Mouse (Mus musculus) stomach, embryonic 15.5 days (tissue): ENCODE measurements around the gene Esr2. TPM values are rescaled to one million over a fixed set of nuclear protein-coding genes. Genes with fewer than 3 reads are reported as not detected.
"Not testable (repeated sequence)": the region's sequence is repeated elsewhere in the genome, so short reads cannot be mapped to it uniquely, and the experiment has no call there.

ENCODE experiments used
- ATAC-seq: fragments of 200-750 bp; cut with Nextera tagmentation; 2 replicates; pipeline ENCODE4 v1.8.0; 2017; ENCODE audit warnings: low read depth, moderate number of reproducible peaks, moderate TSS enrichment; ENCODE audit not compliant: insufficient read depth, low FRiP score
- H3K27ac ChIP-seq: fragments of 300-500 bp; sonication (generic); 2 replicates; pipeline ENCODE4 v1.5.1; 2015; ENCODE audit warnings: mild to moderate bottlenecking, inconsistent platforms
- H3K27me3 ChIP-seq: fragments of 300-500 bp; sonication (generic); replicated peaks from 2 replicates; pipeline ENCODE4 v1.6.1; 2015; ENCODE audit warnings: inconsistent platforms
- H3K36me3 ChIP-seq: fragments of 300-500 bp; sonication (generic); 2 replicates; pipeline ENCODE4 v1.6.1; 2015; ENCODE audit warnings: inconsistent platforms
- H3K4me1 ChIP-seq: fragments of 300-500 bp; sonication (generic); 2 replicates; pipeline ENCODE4 v1.6.1; 2015; ENCODE audit warnings: inconsistent platforms
- H3K4me2 ChIP-seq: fragments of 300-500 bp; sonication (generic); 2 replicates; pipeline ENCODE4 v1.6.1; 2015; ENCODE audit warnings: mild to moderate bottlenecking, inconsistent platforms
- H3K4me3 ChIP-seq: fragments of 300-500 bp; sonication (generic); replicated peaks from 2 replicates; pipeline ENCODE4 v1.5.1; 2015; ENCODE audit warnings: inconsistent platforms
- H3K9ac ChIP-seq: fragments of 300-500 bp; sonication (generic); 2 replicates; pipeline ENCODE4 v1.6.1; 2015; ENCODE audit warnings: inconsistent platforms
- H3K9me3 ChIP-seq: fragments of 300-500 bp; sonication (generic); 2 replicates; pipeline ENCODE4 v1.6.1; 2016; ENCODE audit warnings: inconsistent platforms
- WGBS: fragments of 180-500 bp; shearing (Covaris S2); methylation state at CpG from one replicate; pipeline ENCODE4 v1.1.7; 2015; 5-methylcytosine and 5-hydroxymethylcytosine counted together
- polyA plus RNA-seq: library from polyadenylated mRNA; unstranded; fragments of >200 nt; fragmentation: Nextera tagmentation; extraction: Ambion mirVana; gene quantifications from 2 replicates; pipeline ENCODE4 v1.2.1, GENCODE M21; 2015

The Esr2 gene
- polyA plus RNA-seq, 1 experiment from 2014 or later: 0.13 TPM

DNA sequence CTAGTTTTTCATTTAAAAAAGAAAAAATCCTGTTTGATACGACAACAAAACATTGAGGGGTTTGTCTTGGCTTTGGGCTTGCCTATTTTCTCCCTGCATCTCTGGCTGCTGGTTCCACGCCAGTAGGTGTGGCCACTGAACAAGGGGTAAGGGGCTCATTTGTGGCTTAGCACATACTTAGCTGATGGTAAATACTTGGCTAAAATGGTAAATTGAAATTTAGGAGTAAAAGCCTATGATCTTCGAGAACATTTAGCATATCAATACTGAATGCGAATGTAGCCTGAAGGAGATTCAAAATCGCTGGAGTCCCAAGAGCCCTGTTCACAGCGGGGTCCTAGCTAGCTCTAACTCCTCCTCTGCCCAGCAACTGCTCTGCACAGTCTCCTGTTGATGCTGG lies 40.4 kb downstream of the Esr2 start:
- no peaks in the 10 kb centered on the region for H3K27me3 ChIP-seq
- H3K4me1 ChIP-seq: no peaks in the 10 kb centered on the region
- no peak overlapping the region for H3K4me2 ChIP-seq
- H3K4me3 ChIP-seq: no peak overlapping the region
- H3K27ac ChIP-seq: no peak overlapping the region
- no peak for ATAC-seq
- no peaks in the 10 kb centered on the region for H3K36me3 ChIP-seq
- no peak overlapping the region for H3K9ac ChIP-seq
- H3K9me3 ChIP-seq: no peaks in the 10 kb centered on the region
- 48% methylated on average over 6 of the region's 6 CpGs for WGBS

DNA sequence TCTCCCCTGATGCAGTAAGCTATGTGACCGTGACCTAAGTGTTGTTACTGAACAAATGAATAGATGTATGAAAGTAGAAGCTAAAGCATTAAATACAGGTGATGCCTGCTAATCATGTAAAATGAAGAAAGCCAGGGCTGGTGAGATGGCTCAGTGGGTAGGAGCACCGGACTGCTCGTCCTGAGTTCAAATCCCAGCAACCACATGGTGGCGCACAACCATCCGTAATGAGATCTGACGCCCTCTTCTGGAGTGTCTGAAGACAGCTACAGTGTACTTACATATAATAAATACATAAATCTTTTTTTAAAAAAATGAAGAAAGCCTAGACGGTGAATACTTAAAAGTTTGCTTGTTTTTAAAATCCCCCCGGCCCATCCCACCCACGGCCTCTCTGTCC lies 44.0 kb downstream of the Esr2 start:
- H3K4me3 ChIP-seq, H3K36me3 ChIP-seq, H3K4me2 ChIP-seq, H3K27me3 ChIP-seq, H3K27ac ChIP-seq, ATAC-seq, H3K9ac ChIP-seq, H3K9me3 ChIP-seq, H3K4me1 ChIP-seq: not testable (repeated sequence)
- WGBS: 82% methylated on average over 9 of the region's 9 CpGs

DNA sequence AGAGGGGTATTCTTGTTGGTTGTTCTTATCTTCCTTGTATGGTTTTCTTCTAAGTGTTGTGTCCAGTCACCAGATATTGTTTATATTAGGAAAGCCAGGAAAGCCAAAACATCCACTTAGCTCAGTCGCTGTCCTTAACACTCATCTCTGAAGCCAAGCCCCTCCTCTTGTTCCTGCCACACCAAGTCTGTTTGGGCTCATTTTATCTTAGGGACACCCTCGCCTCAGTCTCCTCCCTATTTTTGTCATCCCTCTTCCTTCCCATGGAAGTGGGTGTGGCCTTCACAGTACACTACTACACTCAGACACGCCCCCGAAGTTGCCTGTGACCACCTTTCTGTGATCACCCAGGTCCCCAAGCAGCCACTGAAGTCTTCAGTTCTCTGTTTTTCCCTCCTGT lies 44.5 kb downstream of the Esr2 start:
- H3K9me3 ChIP-seq: no peaks in the 10 kb centered on the region
- H3K4me2 ChIP-seq: no peak overlapping the region
- H3K9ac ChIP-seq: no peak overlapping the region
- WGBS: 59% methylated on average over 4 of the region's 4 CpGs
- no peaks in the 10 kb centered on the region for H3K36me3 ChIP-seq
- no peaks in the 10 kb centered on the region for H3K4me1 ChIP-seq
- H3K4me3 ChIP-seq: no peak overlapping the region
- no peak for ATAC-seq
- no peak overlapping the region for H3K27ac ChIP-seq
- H3K27me3 ChIP-seq: no peaks in the 10 kb centered on the region

DNA sequence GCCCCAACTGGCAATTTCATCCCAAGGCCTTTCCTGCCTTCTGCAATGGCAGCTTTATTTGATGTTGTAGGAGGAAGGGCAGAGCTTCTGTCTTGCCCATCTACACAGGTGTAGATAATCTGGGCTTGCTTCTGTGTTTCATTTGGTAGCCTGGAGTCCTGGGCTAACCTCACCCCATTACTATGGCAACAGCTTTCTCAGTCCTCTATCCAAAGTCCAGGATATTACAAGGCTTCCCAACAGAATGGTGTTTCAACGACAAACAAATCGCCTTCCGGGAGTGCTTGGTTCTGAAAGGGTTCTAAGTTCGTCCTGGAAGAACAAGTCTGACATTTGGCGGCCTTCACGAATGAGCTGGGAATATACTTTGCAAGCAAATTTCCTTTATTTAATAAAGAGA lies 46.2 kb downstream of the Esr2 start:
- WGBS: 84% methylated on average over 6 of the region's 6 CpGs
- Histone ChIP-seq H3K4me1 (no peaks in the 10 kb centered on the region), H3K27me3 (no peaks in the 10 kb centered on the region), H3K4me2 (no peak overlapping the region), H3K4me3 (no peak overlapping the region), H3K27ac (no peak overlapping the region), H3K36me3 (no peaks in the 10 kb centered on the region), H3K9ac (no peak overlapping the region), H3K9me3 (no peaks in the 10 kb centered on the region)
- ATAC-seq: no peak

DNA sequence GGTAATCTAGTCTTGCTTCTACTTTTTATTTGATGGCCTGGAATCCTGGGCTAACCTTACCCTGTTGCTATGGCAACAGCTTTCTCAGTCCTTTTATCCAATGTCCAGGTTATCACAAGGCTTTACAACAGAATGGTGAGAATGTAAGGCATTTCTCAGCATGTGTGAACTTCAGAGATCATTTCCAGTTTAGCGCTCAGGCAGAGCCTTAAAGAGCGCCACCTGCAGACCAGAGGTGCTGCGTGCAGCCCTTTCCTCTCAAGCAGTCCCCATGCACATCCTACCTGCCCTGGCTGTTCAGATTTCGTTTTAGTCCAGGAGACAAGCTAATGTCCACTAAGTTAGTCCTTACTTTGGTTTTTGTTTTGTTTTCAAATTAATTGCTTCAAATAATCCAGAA lies 46.8 kb downstream of the Esr2 start:
- ATAC-seq: no peak
- 27% methylated on average over 4 of the region's 4 CpGs for WGBS
- no peaks in the 10 kb centered on the region for H3K4me1 ChIP-seq
- H3K27me3 ChIP-seq: no peaks in the 10 kb centered on the region
- no peaks in the 10 kb centered on the region for H3K36me3 ChIP-seq
- H3K9ac ChIP-seq: no peak overlapping the region
- no peak overlapping the region for H3K27ac ChIP-seq
- H3K4me3 ChIP-seq: no peak overlapping the region
- no peak overlapping the region for H3K4me2 ChIP-seq
- H3K9me3 ChIP-seq: no peaks in the 10 kb centered on the region

DNA sequence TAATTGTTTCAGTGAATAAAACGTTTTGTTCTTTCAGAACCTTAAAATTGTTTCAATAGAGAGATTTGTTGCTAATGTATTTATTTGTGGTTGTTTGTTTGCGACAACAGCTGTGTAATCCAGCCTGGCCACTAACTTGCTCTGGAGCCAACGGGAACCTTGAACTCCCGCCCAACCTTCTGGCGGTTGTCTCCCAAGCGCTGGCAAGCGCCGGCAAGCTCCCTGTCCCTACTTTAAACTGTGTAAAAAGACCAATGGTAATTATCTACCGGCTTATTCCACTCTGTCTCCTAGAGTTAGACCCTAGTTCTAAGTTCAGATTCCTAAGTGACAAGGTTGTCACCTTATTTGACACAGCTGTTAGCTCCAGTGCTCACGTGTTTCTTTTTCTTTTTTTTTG lies 48.2 kb downstream of the Esr2 start:
- Histone ChIP-seq H3K36me3 (no peaks in the 10 kb centered on the region), H3K4me1 (no peaks in the 10 kb centered on the region), H3K4me2 (no peak overlapping the region), H3K4me3 (no peak overlapping the region), H3K9me3 (no peaks in the 10 kb centered on the region), H3K27ac (no peak overlapping the region), H3K27me3 (no peaks in the 10 kb centered on the region), H3K9ac (no peak overlapping the region)
- WGBS: 75% methylated on average over 10 of the region's 10 CpGs
- no peak for ATAC-seq

DNA sequence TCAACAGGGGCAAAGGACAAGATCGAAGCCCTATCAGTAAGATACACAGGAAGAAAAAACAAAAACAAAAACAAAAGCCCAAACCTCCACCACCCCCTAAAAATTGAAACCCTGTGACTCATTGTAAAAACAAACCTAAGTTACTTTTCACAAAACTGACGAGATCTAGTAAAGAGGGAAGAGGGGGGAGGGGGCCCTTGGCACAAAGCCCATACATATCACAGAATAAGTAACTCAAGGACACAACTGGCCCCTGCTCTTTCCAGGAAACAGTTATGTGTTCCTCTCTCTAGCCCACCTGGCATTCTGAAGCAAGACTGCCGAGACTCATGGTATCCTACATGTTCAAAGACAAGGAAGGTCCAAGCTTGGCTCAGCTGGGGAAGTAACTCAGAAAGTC lies 48.8 kb downstream of the Esr2 start:
- WGBS: 48% methylated on average over 3 of the region's 3 CpGs
- H3K4me3 ChIP-seq: no peak overlapping the region
- ATAC-seq: no peak

DNA sequence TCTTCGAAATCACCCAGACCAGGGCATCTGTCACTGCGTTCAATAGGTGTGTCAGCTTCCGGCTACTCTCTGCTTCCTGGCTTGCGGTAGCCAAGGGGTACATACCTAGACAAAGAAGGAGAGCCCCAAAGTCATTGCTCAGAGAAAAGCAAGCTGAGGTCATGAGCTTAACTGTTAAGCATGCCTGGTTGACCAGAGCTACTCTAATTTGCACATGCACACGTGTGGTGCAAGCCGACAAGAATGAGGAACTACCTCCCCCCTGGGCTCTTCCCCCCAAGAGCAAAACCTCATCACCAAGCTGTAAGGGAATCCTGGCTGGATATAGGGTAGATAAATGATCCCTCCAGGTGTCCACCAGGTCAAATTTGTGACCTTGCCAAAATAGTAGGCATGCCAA lies 53.8 kb downstream of the Esr2 start:
- Histone ChIP-seq H3K4me3 (no peak overlapping the region), H3K4me1 (no peaks in the 10 kb centered on the region), H3K27me3 (no peaks in the 10 kb centered on the region), H3K9me3 (no peaks in the 10 kb centered on the region), H3K4me2 (no peak overlapping the region), H3K9ac (no peak overlapping the region), H3K36me3 (no peaks in the 10 kb centered on the region), H3K27ac (no peak overlapping the region)
- 82% methylated on average over 6 of the region's 6 CpGs for WGBS
- ATAC-seq: no peak

More for the DNA sequence above, 48.8 kb downstream of the Esr2 start:
- no peaks in the 10 kb centered on the region for H3K36me3 ChIP-seq
- no peaks in the 10 kb centered on the region for H3K9me3 ChIP-seq
- H3K9ac ChIP-seq: no peak overlapping the region
- no peak overlapping the region for H3K27ac ChIP-seq
- H3K4me2 ChIP-seq: no peak overlapping the region
- H3K27me3 ChIP-seq: no peaks in the 10 kb centered on the region
- H3K4me1 ChIP-seq: no peaks in the 10 kb centered on the region

DNA sequence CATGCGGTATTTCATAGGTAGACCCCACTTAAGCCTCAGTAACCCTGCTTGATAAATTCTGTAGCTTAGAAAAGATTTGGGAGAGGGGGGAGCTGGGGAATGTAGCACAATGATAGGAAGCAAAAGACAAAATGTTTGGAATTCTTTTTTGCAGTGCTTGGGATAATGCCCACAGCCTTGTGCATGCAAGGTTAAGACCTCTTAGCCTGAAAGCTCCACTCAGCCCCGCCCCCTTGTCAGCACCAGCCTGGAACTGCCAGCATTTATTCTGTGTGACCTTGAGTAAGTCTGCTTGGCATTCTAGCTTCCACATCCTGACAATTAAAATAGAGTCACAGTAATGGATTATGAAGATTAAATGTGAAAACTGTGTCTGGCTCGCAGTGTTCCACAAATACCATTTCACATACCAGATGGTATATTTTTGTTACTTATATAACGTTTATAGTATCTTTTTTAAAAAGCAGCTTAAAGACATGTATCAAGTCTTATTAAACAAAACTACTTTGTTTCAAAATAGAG lies 59.4 kb downstream of the Esr2 start:
- H3K4me1 ChIP-seq: no peaks in the 10 kb centered on the region
- no peak overlapping the region for H3K4me3 ChIP-seq
- H3K9ac ChIP-seq: no peak overlapping the region
- no peaks in the 10 kb centered on the region for H3K36me3 ChIP-seq
- WGBS: 58% methylated on average over 4 of the region's 4 CpGs
- H3K27me3 ChIP-seq: no peaks in the 10 kb centered on the region
- ATAC-seq: no peak
- no peak overlapping the region for H3K27ac ChIP-seq
- no peaks in the 10 kb centered on the region for H3K9me3 ChIP-seq
- no peak overlapping the region for H3K4me2 ChIP-seq

DNA sequence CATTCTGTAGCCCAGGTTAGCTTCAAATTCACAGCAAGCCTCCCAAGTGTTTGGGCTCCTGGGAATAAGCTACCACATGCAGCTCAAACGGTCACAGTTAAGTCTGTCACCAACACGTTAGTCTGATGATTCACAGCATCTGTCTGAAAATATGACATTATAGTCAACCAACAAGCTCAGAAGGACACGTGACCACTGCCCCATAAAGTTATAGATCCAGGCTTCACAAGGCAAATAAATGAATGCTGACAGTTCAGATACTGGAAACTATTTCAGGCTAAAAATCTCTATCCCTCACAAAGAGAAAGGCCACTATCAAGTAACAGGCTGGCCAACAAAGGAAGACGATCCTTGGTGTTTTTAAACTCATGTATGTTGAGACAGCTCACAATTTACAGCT lies 60.5 kb downstream of the Esr2 start:
- Histone ChIP-seq H3K4me3 (no peak overlapping the region), H3K4me2 (no peak overlapping the region), H3K27ac (no peak overlapping the region), H3K27me3 (no peaks in the 10 kb centered on the region), H3K9me3 (no peaks in the 10 kb centered on the region), H3K4me1 (no peaks in the 10 kb centered on the region), H3K9ac (no peak overlapping the region), H3K36me3 (no peaks in the 10 kb centered on the region)
- no peak for ATAC-seq
- 51% methylated on average over 4 of the region's 4 CpGs for WGBS

DNA sequence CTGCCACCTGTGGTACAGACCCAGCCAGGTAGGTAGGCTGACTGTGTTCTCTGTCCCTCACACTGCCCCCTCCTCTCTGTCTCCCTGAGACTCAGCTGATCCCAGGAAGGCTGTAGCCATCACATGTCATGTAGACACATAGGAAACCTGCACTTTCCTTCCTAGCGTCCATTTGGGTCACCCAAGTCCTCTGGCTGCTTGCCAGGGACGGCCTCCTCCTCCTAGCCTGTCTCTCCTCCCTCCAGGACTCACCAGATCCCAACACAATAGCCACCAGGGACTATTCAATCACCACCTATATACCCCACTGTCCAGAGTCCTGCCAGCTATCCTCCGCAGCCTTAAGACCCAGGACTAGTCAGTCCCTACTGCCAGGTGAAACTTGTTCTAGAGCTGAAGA lies 66.0 kb downstream of the Esr2 start:
- Histone ChIP-seq H3K27me3 (no peaks in the 10 kb centered on the region), H3K36me3 (peaks cover 15% of the 10 kb centered on the region; the same call in 1 of the 2 replicates), H3K27ac (no peak overlapping the region), H3K4me2 (no peak overlapping the region), H3K4me3 (no peak overlapping the region), H3K9me3 (no peaks in the 10 kb centered on the region), H3K4me1 (no peaks in the 10 kb centered on the region), H3K9ac (no peak overlapping the region)
- 79% methylated on average over 3 of the region's 3 CpGs for WGBS
- no peak for ATAC-seq

DNA sequence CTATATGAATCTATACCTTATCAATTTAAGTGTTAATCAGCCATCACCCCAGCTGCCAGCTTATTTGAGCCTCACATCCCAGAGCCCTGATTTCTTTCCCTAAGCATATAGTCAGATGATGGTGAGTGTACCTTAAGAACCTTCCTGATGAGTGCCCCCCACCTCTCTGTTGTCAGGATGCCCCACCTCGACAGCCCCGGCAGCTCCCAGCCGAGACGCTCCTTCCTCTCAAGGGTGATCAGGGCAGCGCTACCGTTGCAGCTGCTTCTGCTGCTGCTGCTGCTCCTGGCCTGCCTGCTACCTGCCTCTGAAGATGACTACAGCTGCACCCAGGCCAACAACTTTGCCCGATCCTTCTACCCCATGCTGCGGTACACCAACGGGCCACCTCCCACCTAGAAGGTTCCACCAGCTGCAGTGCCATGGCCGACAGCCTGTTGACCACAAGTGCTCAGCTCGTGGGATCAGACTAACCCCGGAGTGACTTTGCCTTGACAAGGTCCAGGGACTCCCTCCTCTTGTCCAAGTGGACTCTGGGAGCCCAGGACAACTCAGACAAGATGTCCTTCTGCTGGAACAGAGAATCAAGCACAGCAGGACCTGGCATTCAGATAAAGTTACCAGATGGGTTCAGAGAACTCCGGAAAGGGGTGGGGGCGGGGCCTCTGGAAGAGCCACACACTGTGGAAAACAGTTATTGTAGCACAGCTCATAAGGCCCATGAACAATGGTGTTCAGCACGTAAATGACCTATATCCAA lies 67.2 kb downstream of the Esr2 start:
- H3K4me2 ChIP-seq: no peak overlapping the region
- H3K9ac ChIP-seq: no peak overlapping the region
- no peaks in the 10 kb centered on the region for H3K4me1 ChIP-seq
- no peaks in the 10 kb centered on the region for H3K27me3 ChIP-seq
- peaks cover 20% of the 10 kb centered on the region for H3K36me3 ChIP-seq
- 89% methylated on average over 15 of the region's 15 CpGs for WGBS
- ATAC-seq: no peak
- no peak overlapping the region for H3K27ac ChIP-seq
- no peak overlapping the region for H3K4me3 ChIP-seq
- H3K9me3 ChIP-seq: no peaks in the 10 kb centered on the region
